Mouse (Mus musculus): Measurements from ENCODE around the gene Tnfsf12. TPM values are rescaled to one million over a fixed set of nuclear protein-coding genes. Genes with fewer than 3 reads are reported as not detected.

Tnfsf12 gene
- polyA plus RNA-seq, 1 experiment, result not detected

DNA sequence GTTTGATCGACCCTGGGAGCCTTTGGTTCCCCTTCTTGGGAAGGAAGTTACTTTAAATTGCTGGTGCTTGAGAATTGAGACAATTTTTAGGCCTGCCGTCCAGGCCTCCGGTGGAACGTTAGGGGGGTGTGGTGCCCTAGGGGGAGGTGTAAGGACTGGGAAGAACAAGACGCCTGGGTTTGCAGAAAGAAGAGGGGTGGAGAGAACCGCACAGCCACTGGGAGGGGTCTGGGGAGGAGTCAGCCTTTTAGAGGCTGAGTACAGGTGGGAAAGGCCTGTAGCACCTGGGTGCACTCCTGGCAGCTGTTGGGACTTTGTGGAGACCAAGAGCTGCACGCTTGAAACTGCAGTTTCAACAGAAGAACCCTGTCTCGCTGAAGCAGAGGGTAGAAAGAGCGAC, 40.9 kb downstream of the Tnfsf12 start:
- TF ChIP-seq CTCF (IDR thresholded peaks at IDR 0.05; ENCODE audit: insufficient read depth, low read depth, low read length) (no peak), POLR2A (IDR thresholded peaks at IDR 0.05; ENCODE audit: insufficient read depth, low read depth, low read length) (no peak)
- WGBS, result 44% methylated on average over 9 of the region's 9 CpGs

DNA sequence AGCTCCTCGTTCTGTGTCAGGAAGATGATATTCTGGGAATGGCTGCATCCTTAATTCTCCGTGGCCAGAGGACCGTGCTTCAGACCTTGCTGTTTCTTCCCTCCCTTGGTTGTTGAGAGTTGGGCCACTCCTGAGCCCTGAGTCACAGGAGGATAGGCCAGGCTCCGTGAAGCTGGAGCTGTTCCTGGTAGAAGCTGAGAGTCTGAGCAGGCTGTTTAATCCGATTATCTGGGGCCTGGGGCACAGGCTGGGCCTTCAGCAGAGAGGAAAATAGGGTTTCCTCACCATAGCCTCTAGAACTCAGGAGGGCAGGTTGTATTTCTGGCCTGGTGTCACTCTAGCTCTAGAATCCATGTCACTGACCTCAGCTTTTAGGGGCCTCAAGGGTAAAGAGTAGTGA, 42.2 kb downstream of the Tnfsf12 start:
- H3K4me1 ChIP-seq (ENCODE audit: control insufficient read depth, insufficient read depth, low read length), result peaks cover 5% of the 10 kb centered on the region
- no peak overlapping the region for H3K27ac ChIP-seq (ENCODE audit: insufficient read depth, low read depth, low read length)
- H3K4me3 ChIP-seq (ENCODE audit: insufficient read depth, low read depth, low read length), result no peak overlapping the region
- TF ChIP-seq POLR2A (IDR thresholded peaks at IDR 0.05; ENCODE audit: insufficient read depth, low read depth, low read length) (no peak), CTCF (IDR thresholded peaks at IDR 0.05; ENCODE audit: insufficient read depth, low read depth, low read length) (no peak)
- WGBS, result 52% methylated on average over 5 of the region's 5 CpGs

More for the DNA sequence above, 40.9 kb downstream of the Tnfsf12 start:
- H3K4me3 ChIP-seq (ENCODE audit: insufficient read depth, low read depth, low read length), result no peak overlapping the region
- H3K27ac ChIP-seq (ENCODE audit: insufficient read depth, low read depth, low read length), result no peak overlapping the region
- peaks cover 5% of the 10 kb centered on the region for H3K4me1 ChIP-seq (ENCODE audit: control insufficient read depth, insufficient read depth, low read length)

DNA sequence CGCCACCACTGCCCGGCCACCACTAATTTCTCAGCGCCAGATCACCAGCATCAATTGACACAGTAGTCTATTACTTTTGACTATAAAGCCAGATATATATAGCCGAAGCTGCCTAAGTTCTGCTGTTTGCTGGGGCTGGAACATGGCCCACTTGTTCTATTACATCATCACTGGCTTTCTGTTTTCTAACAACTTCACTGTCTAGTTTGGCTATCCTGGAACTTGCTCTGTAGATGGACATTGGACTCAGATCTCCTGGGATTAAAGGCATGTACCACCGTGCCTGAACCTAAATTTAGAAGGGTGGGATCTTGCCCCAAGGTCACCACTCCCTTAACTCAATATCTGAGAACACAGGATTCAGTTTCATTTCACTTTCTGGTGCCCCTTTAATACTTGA, 49.8 kb downstream of the Tnfsf12 start:
- 88% methylated on average over 5 of the region's 5 CpGs for WGBS
- no peak overlapping the region for H3K4me3 ChIP-seq (ENCODE audit: insufficient read depth, low read depth, low read length)
- H3K4me1 ChIP-seq (ENCODE audit: control insufficient read depth, insufficient read depth, low read length), result no peaks in the 10 kb centered on the region
- TF ChIP-seq CTCF (IDR thresholded peaks at IDR 0.05; ENCODE audit: insufficient read depth, low read depth, low read length) (no peak), POLR2A (IDR thresholded peaks at IDR 0.05; ENCODE audit: insufficient read depth, low read depth, low read length) (no peak)
- no peak overlapping the region for H3K27ac ChIP-seq (ENCODE audit: insufficient read depth, low read depth, low read length)

Other genes starting within 250 kb of the Tnfsf12 start
- not detected in 2 replicates for gene Dnah2, start 146.7 kb downstream of the Tnfsf12 start, polyA plus RNA-seq (2012; ENCODE audit: insufficient read depth, insufficient read length, low replicate concordance, missing spikeins)
- not detected in 2 replicates for gene Efnb3, start 135.6 kb downstream of the Tnfsf12 start, polyA plus RNA-seq (2012; ENCODE audit: insufficient read depth, insufficient read length, low replicate concordance, missing spikeins)
- gene Wrap53, start 115.6 kb downstream of the Tnfsf12 start, polyA plus RNA-seq (2012; ENCODE audit: insufficient read depth, insufficient read length, low replicate concordance, missing spikeins), result not detected in 2 replicates
- not detected in 2 replicates for gene Trp53, start 115.5 kb downstream of the Tnfsf12 start, polyA plus RNA-seq (2012; ENCODE audit: insufficient read depth, insufficient read length, low replicate concordance, missing spikeins)
- 162 TPM in 1 of 2 replicates, not detected in the other for gene Atp1b2, start 89.9 kb downstream of the Tnfsf12 start, polyA plus RNA-seq (2012; ENCODE audit: insufficient read depth, insufficient read length, low replicate concordance, missing spikeins)
- gene Shbg, start 77.9 kb downstream of the Tnfsf12 start, polyA plus RNA-seq (2012; ENCODE audit: insufficient read depth, insufficient read length, low replicate concordance, missing spikeins), result not detected in 2 replicates
- gene Sat2, start 73.8 kb downstream of the Tnfsf12 start, polyA plus RNA-seq (2012; ENCODE audit: insufficient read depth, insufficient read length, low replicate concordance, missing spikeins), result not detected in 2 replicates
- not detected in 2 replicates for gene Fxr2, start 62.9 kb downstream of the Tnfsf12 start, polyA plus RNA-seq (2012; ENCODE audit: insufficient read depth, insufficient read length, low replicate concordance, missing spikeins)
- not detected in 2 replicates for gene Sox15, start 40.5 kb downstream of the Tnfsf12 start, polyA plus RNA-seq (2012; ENCODE audit: insufficient read depth, insufficient read length, low replicate concordance, missing spikeins)
- gene Mpdu1, start 33.2 kb downstream of the Tnfsf12 start, polyA plus RNA-seq (2012; ENCODE audit: insufficient read depth, insufficient read length, low replicate concordance, missing spikeins), result not detected in 2 replicates
- not detected in 2 replicates for gene Cd68, start 29.7 kb downstream of the Tnfsf12 start, polyA plus RNA-seq (2012; ENCODE audit: insufficient read depth, insufficient read length, low replicate concordance, missing spikeins)
- gene Eif4a1, start 23.4 kb downstream of the Tnfsf12 start, polyA plus RNA-seq (2012; ENCODE audit: insufficient read depth, insufficient read length, low replicate concordance, missing spikeins), result 796 TPM in 1 of 2 replicates, not detected in the other
- gene Senp3, start 13.8 kb downstream of the Tnfsf12 start, polyA plus RNA-seq (2012; ENCODE audit: insufficient read depth, insufficient read length, low replicate concordance, missing spikeins), result not detected in 2 replicates
- not detected in 2 replicates for gene Tnfsf13, start 10.1 kb downstream of the Tnfsf12 start, polyA plus RNA-seq (2012; ENCODE audit: insufficient read depth, insufficient read length, low replicate concordance, missing spikeins)
- not detected in 2 replicates for gene Tnfsfm13, start 249 bp upstream of the Tnfsf12 start, polyA plus RNA-seq (2012; ENCODE audit: insufficient read depth, insufficient read length, low replicate concordance, missing spikeins)
- 105 TPM in 2 replicates for gene Polr2a, start 62.8 kb upstream of the Tnfsf12 start, polyA plus RNA-seq (2012; ENCODE audit: insufficient read depth, insufficient read length, low replicate concordance, missing spikeins)
- gene Slc35g3, start 66.1 kb upstream of the Tnfsf12 start, polyA plus RNA-seq (2012; ENCODE audit: insufficient read depth, insufficient read length, low replicate concordance, missing spikeins), result not detected in 2 replicates
- gene Zbtb4, start 70.1 kb upstream of the Tnfsf12 start, polyA plus RNA-seq (2012; ENCODE audit: insufficient read depth, insufficient read length, low replicate concordance, missing spikeins), result 250 TPM in 1 of 2 replicates, not detected in the other
- not detected in 2 replicates for gene Chrnb1, start 100.1 kb upstream of the Tnfsf12 start, polyA plus RNA-seq (2012; ENCODE audit: insufficient read depth, insufficient read length, low replicate concordance, missing spikeins)
- not detected in 2 replicates for gene Fgf11, start 106.0 kb upstream of the Tnfsf12 start, polyA plus RNA-seq (2012; ENCODE audit: insufficient read depth, insufficient read length, low replicate concordance, missing spikeins)
- not detected in 2 replicates for gene Tmem102, start 109.8 kb upstream of the Tnfsf12 start, polyA plus RNA-seq (2012; ENCODE audit: insufficient read depth, insufficient read length, low replicate concordance, missing spikeins)
- not detected in 2 replicates for gene Gm39566, start 119.4 kb upstream of the Tnfsf12 start, polyA plus RNA-seq (2012; ENCODE audit: insufficient read depth, insufficient read length, low replicate concordance, missing spikeins)
- gene Spem2, start 122.6 kb upstream of the Tnfsf12 start, polyA plus RNA-seq (2012; ENCODE audit: insufficient read depth, insufficient read length, low replicate concordance, missing spikeins), result not detected in 2 replicates
- gene Spem1, start 126.3 kb upstream of the Tnfsf12 start, polyA plus RNA-seq (2012; ENCODE audit: insufficient read depth, insufficient read length, low replicate concordance, missing spikeins), result not detected in 2 replicates
- 82.2 TPM in 1 of 2 replicates, not detected in the other for gene Nlgn2, start 141.9 kb upstream of the Tnfsf12 start, polyA plus RNA-seq (2012; ENCODE audit: insufficient read depth, insufficient read length, low replicate concordance, missing spikeins)
- gene Tmem256, start 142.7 kb upstream of the Tnfsf12 start, polyA plus RNA-seq (2012; ENCODE audit: insufficient read depth, insufficient read length, low replicate concordance, missing spikeins), result not detected in 2 replicates
- gene Plscr3, start 150.5 kb upstream of the Tnfsf12 start, polyA plus RNA-seq (2012; ENCODE audit: insufficient read depth, insufficient read length, low replicate concordance, missing spikeins), result not detected in 2 replicates
- gene Tnk1, start 162.9 kb upstream of the Tnfsf12 start, polyA plus RNA-seq (2012; ENCODE audit: insufficient read depth, insufficient read length, low replicate concordance, missing spikeins), result not detected in 2 replicates
- gene Tmem95, start 182.2 kb upstream of the Tnfsf12 start, polyA plus RNA-seq (2012; ENCODE audit: insufficient read depth, insufficient read length, low replicate concordance, missing spikeins), result not detected in 2 replicates
- not detected in 2 replicates for gene Kctd11, start 185.6 kb upstream of the Tnfsf12 start, polyA plus RNA-seq (2012; ENCODE audit: insufficient read depth, insufficient read length, low replicate concordance, missing spikeins)
- gene Acap1, start 199.7 kb upstream of the Tnfsf12 start, polyA plus RNA-seq (2012; ENCODE audit: insufficient read depth, insufficient read length, low replicate concordance, missing spikeins), result 120 TPM in 1 of 2 replicates, not detected in the other
- not detected in 2 replicates for gene 2810408A11Rik, start 205.1 kb upstream of the Tnfsf12 start, polyA plus RNA-seq (2012; ENCODE audit: insufficient read depth, insufficient read length, low replicate concordance, missing spikeins)
- gene Neurl4, start 205.2 kb upstream of the Tnfsf12 start, polyA plus RNA-seq (2012; ENCODE audit: insufficient read depth, insufficient read length, low replicate concordance, missing spikeins), result not detected in 2 replicates
- not detected in 2 replicates for gene Gps2, start 218.0 kb upstream of the Tnfsf12 start, polyA plus RNA-seq (2012; ENCODE audit: insufficient read depth, insufficient read length, low replicate concordance, missing spikeins)
- 516 and 653 TPM in 2 replicates for gene Eif5a, start 226.1 kb upstream of the Tnfsf12 start, polyA plus RNA-seq (2012; ENCODE audit: insufficient read depth, insufficient read length, low replicate concordance, missing spikeins)
- gene Ybx2, start 239.9 kb upstream of the Tnfsf12 start, polyA plus RNA-seq (2012; ENCODE audit: insufficient read depth, insufficient read length, low replicate concordance, missing spikeins), result not detected in 2 replicates

Measured in olfactory bulb, adult 2 months (tissue).